Mouse (Mus musculus): ENCODE results near the gene Aaas.

Aaas gene

DNA sequence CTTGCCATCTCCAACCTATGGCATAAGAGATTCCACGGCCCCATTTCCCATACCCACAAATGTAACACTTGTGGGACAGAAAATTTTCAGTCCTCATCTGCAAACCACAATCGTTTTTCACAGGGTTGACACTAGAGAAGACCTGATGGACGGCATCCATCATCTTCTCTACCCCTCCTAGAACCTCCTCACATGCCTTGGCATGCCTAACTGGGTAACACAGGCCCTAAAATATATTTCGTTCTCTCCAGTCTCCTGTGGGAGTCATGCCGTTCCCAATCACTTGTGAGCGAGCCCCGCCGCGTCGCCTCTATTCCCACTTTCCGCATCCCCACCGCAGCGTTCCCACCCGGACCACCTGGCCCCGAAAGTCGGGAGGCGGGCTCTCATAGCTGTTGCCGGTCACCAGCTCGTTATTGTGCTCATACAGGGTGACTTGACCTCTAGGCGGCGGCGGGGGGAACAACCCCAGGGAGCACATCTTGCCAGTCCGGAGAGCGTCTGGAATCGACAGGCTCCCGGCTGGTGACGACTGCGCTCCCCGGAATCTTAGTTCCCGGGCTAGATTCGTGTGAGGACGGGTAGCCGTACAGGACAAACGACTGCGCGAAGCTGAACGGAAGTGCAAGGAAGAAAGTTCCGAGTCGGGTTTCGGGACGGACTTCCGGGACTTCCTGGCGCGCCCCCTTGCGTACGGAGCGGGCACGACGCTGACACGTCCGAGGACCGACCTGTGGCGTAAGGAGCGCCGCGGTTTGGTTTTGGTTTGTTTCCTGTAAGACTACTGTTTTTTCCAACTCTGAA, at the start of gene Aaas:
Gene Aaas, minus strand, starts transcription at position 634 of the 804 bp plus-strand sequence.
- peak; percentile 97 for DNase-seq

- DNase-seq: peak; percentile 98
Measured at GRCm38 (mm10) chr15:102399229-102400221, 49.0 kb upstream of the Aaas start.

DNA sequence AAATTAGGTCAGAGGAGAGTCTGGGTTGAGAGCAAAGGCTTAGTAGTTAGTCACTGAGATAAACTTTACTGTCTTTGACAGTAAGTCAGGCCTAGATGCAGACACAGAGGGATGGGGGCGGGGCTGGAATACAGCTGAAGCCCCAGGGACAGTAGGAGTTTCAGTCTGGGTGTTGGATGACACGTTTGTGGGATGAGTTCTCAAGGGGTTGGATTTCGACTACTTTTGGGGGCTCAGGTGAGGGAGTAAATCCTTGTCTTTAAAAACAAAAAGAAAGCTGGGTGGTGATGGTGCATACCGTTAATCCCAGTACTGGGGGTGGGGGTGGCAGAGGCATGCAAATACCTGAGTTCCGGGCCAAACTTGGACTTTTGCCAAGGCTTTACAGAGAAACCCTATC, 48.1 kb upstream of the Aaas start:
- peak; percentile 23 for DNase-seq

DNA sequence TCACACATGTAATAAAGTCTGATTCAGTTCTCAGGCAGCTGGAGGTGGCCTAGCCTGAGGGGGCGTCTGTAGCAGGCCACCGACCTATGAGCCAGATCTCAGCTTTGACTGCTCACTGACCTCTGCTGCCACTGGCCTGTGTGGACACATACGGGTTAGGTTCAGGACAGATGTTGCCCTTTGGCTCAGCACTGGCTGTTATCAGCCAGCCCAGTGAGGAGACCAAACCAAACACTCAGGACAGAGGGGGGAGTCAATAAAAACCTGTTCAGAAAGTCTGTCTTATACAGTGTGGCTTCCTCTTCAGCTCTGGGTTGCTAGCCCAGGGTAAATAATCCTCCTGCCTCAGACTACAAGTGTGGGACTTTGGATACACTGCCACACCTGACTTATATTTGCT, 44.5 kb upstream of the Aaas start:
- no peak for DNase-seq

GRCm38 (mm10) chr15:102393584-102394014, 43.0 kb upstream of the Aaas start:
- DNase-seq: peak; percentile 31

DNA sequence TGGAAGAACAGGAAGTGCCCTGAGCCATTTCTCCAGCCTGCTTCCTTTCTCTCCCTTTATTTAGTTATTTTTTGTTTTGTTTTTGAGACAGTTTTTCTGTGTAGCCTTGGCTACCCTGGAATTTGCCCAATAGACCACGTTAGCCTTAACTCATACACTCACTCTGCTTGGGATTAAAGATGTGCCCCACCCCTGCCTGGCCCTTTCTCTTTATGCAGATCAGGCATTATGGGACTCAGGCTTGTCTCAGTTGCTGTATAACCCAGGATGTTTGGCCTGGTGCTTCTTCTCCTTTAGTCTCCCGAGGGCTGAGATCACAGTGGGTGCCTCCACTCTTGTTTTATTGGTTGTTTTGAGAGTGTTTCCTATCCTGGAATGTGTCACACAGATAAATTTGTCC, 41.9 kb upstream of the Aaas start:
- no peak for DNase-seq

GRCm38 (mm10) chr15:102388942-102389341, 38.4 kb upstream of the Aaas start:
- no peak for DNase-seq

GRCm38 (mm10) chr15:102386640-102387039, 36.1 kb upstream of the Aaas start:
- DNase-seq: no peak

DNA sequence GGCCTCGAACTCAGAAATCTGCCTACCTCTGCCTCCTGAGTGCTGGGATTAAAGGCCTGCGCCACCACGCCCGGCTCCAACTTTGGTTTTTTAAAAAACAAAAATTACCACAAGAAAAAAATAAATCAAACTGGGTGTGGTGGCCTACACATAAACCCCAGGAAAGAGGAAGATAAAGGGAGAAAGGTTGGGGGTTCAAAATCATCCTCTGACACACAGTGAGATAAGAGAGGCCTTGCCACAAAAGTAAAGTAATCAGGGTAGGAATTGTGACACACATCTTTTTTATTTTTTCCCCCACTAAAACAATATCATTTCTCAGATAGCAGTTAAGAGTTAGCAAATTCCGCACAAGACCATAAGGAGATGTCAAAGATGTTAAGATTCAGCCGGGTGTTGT, 33.1 kb upstream of the Aaas start:
- DNase-seq: no peak

- peak; percentile 89 for DNase-seq
Measured at GRCm38 (mm10) chr15:102381575-102381974, 31.0 kb upstream of the Aaas start.

- DNase-seq: peak; percentile 82
Measured at GRCm38 (mm10) chr15:102377810-102378262, 27.3 kb upstream of the Aaas start.

- DNase-seq: peak; percentile 96
Measured at GRCm38 (mm10) chr15:102377163-102377543, 26.6 kb upstream of the Aaas start.

DNA sequence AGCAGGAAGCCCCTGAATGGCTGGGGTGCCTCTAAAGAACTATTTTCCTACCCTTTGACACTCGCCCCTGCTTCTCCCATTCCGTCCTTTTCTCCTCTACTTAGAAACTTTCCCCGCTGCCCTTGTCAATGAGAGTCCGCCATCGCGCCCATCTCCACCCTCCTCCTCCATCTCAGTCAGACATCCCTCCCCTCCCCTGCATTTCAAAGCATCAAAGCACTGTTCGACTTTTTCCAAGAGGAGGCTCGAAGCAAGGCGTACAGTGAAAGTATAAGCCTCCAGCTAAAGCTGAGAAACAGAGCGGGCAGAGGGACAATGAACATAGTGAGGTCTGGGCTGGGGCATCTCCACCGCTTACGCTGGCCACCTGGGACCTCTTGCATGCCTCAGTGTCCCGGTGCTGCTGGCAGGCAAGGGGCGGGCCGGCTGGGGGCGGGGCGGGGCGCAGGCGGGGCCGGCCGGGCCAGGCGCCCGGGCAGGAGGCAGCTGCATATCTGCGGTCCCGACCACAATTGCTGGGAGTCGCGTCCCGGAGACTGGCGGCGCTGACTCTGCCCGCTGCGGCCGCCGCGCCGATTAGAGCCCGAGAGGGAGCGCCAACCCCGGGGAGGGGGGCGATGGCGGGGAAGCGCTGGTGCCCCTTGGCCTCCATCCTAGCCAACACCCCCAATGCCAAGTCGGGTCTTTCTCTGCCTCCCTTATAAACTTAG, 26.0 kb upstream of the Aaas start:
- peak; percentile 63 for DNase-seq

DNA sequence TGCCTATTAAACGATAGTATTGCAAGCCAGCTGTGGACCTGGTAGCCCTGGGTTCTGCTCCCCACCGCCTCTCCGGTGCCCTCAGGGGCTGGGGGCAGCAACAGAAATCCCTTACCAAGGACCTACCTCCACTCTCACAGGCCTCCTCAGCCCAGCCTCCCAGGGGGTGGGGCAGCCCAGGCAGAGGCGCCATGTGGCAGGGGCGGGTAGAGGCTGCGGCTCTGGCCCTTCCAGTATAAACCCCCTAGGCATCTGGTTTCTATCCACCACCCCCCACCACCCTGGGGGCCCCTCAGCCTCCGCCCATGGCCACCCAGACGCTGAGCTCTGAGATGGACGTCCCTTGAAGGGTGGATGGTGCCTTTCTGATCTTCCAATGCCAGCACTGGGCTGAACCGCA, 20.2 kb upstream of the Aaas start:
- no peak for DNase-seq

- DNase-seq: peak; percentile 20
Measured at GRCm38 (mm10) chr15:102369972-102370371, 19.4 kb upstream of the Aaas start.

- no peak for DNase-seq
Measured at GRCm38 (mm10) chr15:102366733-102367344, 16.3 kb upstream of the Aaas start, which contains the start of gene Sp7. Sp7 (minus strand) TSS chr15:102367182.

GRCm38 (mm10) chr15:102366238-102366637, 15.7 kb upstream of the Aaas start:
- no peak for DNase-seq

- no peak for DNase-seq
Measured at GRCm38 (mm10) chr15:102364678-102365077, 14.1 kb upstream of the Aaas start.

- DNase-seq: peak; percentile 48
Measured at GRCm38 (mm10) chr15:102362648-102363047, 12.1 kb upstream of the Aaas start.

DNA sequence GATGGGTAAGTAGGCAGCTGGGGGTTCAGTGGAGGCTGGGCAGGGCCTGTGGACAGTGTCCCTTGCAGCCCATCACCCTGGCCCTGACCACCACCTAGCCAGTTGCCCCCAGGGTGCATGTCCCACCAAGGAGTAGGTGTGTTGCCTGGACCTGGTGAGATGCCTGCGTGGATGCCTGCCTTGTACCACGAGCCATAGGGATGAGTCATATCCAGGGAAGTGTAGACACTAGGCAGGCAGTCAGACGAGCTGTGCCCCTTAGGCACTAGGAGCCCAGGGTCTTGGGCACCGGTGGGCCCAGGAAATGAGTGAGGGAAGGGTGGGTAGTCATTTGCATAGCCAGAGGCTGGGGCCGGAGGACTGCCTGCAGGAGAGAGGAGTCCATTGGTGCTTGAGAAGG, 8.3 kb upstream of the Aaas start:
- DNase-seq: no peak

DNA sequence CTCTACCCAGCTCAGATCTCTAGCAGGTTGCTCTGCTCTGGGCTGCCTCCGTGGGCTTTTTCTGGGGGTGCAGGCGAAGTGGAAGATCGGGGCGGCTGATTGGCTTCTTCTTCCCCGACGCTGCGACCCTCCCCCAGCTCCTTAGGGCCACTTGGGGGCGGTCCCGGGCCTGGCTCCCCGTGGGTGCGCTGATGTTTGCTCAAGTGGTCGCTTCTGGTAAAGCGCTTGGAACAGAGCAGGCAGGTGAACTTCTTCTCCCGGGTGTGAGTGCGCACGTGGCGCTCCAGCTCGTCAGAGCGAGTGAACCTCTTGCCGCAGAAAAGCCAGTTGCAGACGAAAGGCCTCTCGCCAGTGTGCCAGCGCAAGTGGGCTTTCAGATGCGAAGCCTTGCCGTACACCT, 7.6 kb upstream of the Aaas start:
- DNase-seq: no peak
